Mouse (Mus musculus) myocyte (in vitro differentiated cells): ENCODE data around the gene Isg15. TPM values are rescaled to one million over a fixed set of nuclear protein-coding genes. Genes with fewer than 3 reads are reported as not detected.
A peak's percentile ranks its signal among the peaks of the same experiment; 100 is the strongest.

Source experiments
- H3K27me3 ChIP-seq: one replicate; pipeline ENCODE4 v1.6.1; 2011; ENCODE audit not compliant: control insufficient read depth, insufficient read depth, insufficient read length
- H3K36me3 ChIP-seq: one replicate; pipeline ENCODE4 v1.6.1; 2011; ENCODE audit not compliant: control insufficient read depth, insufficient read depth
- H3K4me2 ChIP-seq: one replicate; pipeline ENCODE4 v1.6.1; 2011; ENCODE audit warnings: low read depth, control low read depth
- H3K4me3 ChIP-seq: one replicate; pipeline ENCODE4 v1.5.1; 2011; ENCODE audit warnings: mild to moderate bottlenecking, control low read depth, moderate library complexity
- H3K79me2 ChIP-seq: one replicate; pipeline ENCODE4 v1.6.1; 2011; ENCODE audit not compliant: control insufficient read depth, insufficient read depth
- H3ac ChIP-seq: one replicate; pipeline ENCODE4 v1.6.1; 2011; ENCODE audit not compliant: control insufficient read depth, insufficient read length
- CEBPB ChIP-seq: IDR thresholded peaks from 2 replicates; pipeline ENCODE4 v1.6.1; 2011; ENCODE audit warnings: mild to moderate bottlenecking, moderate library complexity; ENCODE audit not compliant: poor library complexity, insufficient read depth, severe bottlenecking
- E2F4 ChIP-seq: IDR thresholded peaks from one replicate; pipeline ENCODE4 v1.6.1; 2011; ENCODE audit warnings: mild to moderate bottlenecking, control low read depth, moderate library complexity; ENCODE audit not compliant: insufficient read depth
- MAX ChIP-seq: IDR thresholded peaks from one replicate; pipeline ENCODE4 v1.6.1; 2011; ENCODE audit warnings: low read depth, mild to moderate bottlenecking, control low read depth
- MYOD1 ChIP-seq, 3 experiments: IDR thresholded peaks; one replicate each; pipeline ENCODE4 v1.6.1; 2011; ENCODE audit warnings: control low read depth in 2 of 3, low read depth in 2 of 3, mild to moderate bottlenecking in 2 of 3, moderate library complexity in 1 of 3; ENCODE audit not compliant: insufficient read length in 2 of 3, control insufficient read depth in 1 of 3
- MYOG ChIP-seq, 3 experiments: IDR thresholded peaks; one replicate each; pipeline ENCODE4 v1.6.1; 2011; ENCODE audit warnings: control low read depth in 2 of 3, low read depth in 2 of 3, mild to moderate bottlenecking in 2 of 3; ENCODE audit not compliant: insufficient read length in 2 of 3, control insufficient read depth in 1 of 3, insufficient read depth in 1 of 3
- POLR2A ChIP-seq: IDR thresholded peaks from one replicate; pipeline ENCODE4 v1.6.1; 2011; ENCODE audit warnings: low read depth, mild to moderate bottlenecking, control low read depth, moderate library complexity; ENCODE audit not compliant: insufficient read length
- POLR2AphosphoS2 ChIP-seq: IDR thresholded peaks from one replicate; pipeline ENCODE4 v1.6.1; 2011; ENCODE audit warnings: low read depth, control low read depth; ENCODE audit not compliant: insufficient read length
- REST ChIP-seq: IDR thresholded peaks from one replicate; pipeline ENCODE4 v1.6.1; 2011; ENCODE audit warnings: mild to moderate bottlenecking, control low read depth, moderate library complexity; ENCODE audit not compliant: insufficient read depth, insufficient read length
- SRF ChIP-seq: IDR thresholded peaks from one replicate; pipeline ENCODE4 v1.6.1; 2011; ENCODE audit warnings: low read depth; ENCODE audit not compliant: control insufficient read depth, insufficient read length
- TCF12 ChIP-seq: IDR thresholded peaks from one replicate; pipeline ENCODE4 v1.6.1; 2011; ENCODE audit warnings: mild to moderate bottlenecking, control low read depth; ENCODE audit not compliant: poor library complexity, insufficient read depth, severe bottlenecking
- TCF3 ChIP-seq: IDR thresholded peaks from one replicate; pipeline ENCODE4 v1.6.1; 2011; ENCODE audit warnings: low read depth, control low read depth; ENCODE audit not compliant: insufficient read length
- USF1 ChIP-seq: IDR thresholded peaks from one replicate; pipeline ENCODE4 v1.6.1; 2011; ENCODE audit warnings: low read depth, mild to moderate bottlenecking, control low read depth, moderate library complexity
- polyA plus RNA-seq: library from polyadenylated mRNA; unstranded; fragments of >200 nt; fragmentation: generic; extraction: Trizol; gene quantifications from one replicate; pipeline ENCODE4 v1.2.1, GENCODE M21; 2012; ENCODE audit warnings: missing spikeins

Gene Isg15
- polyA plus RNA-seq = 12.4 TPM

GRCm38 (mm10) chr4:156200623-156201475, at the start of gene Isg15:
TSS of gene Isg15 (minus strand) at chr4:156200818.
- Histone ChIP-seq H3K36me3 (no peaks in the 10 kb centered on the region), H3ac (no peak within 1 kb of the TSS), H3K27me3 (no peaks in the 10 kb centered on the region), H3K4me2 (peak within 1 kb of the TSS; percentile 71), H3K4me3 (peak within 1 kb of the TSS; percentile 14), H3K79me2 (no peaks in the 10 kb centered on the region)
- TF ChIP-seq POLR2A (peak; percentile 33), MYOD1 (IDR thresholded peaks at IDR 0.05; ENCODE audit: control insufficient read depth in 1 of 3, insufficient read length in 2 of 3, low read depth in 2 of 3) (no peak)

GRCm38 (mm10) chr4:156249567-156249966, 48.9 kb upstream of the Isg15 start:
- H3K27me3 ChIP-seq = no peaks in the 10 kb centered on the region
- H3ac ChIP-seq = no peak overlapping the region
- H3K79me2 ChIP-seq = no peaks in the 10 kb centered on the region
- peaks cover 14% of the 10 kb centered on the region for H3K36me3 ChIP-seq
- H3K4me3 ChIP-seq = no peak overlapping the region
- TF ChIP-seq USF1 = no peak
- no peak for TF ChIP-seq SRF
- no peak for TF ChIP-seq MYOD1 (IDR thresholded peaks at IDR 0.05; ENCODE audit: control insufficient read depth in 1 of 3, insufficient read length in 2 of 3, low read depth in 2 of 3)
- no peak for TF ChIP-seq MYOG (IDR thresholded peaks at IDR 0.05; ENCODE audit: control insufficient read depth in 1 of 3, insufficient read depth in 1 of 3, insufficient read length in 2 of 3, low read depth in 2 of 3)
- no peak for TF ChIP-seq CEBPB
- no peak overlapping the region for H3K4me2 ChIP-seq

GRCm38 (mm10) chr4:156236651-156237447, 36.2 kb upstream of the Isg15 start:
- Histone ChIP-seq H3K36me3 (peaks cover 14% of the 10 kb centered on the region), H3K4me3 (peak overlapping the region; percentile 55), H3ac (peak overlapping the region; percentile 66), H3K4me2 (peak overlapping the region; percentile 24), H3K27me3 (no peaks in the 10 kb centered on the region), H3K79me2 (peaks cover 3% of the 10 kb centered on the region)
- no peak for TF ChIP-seq USF1
- no peak for TF ChIP-seq POLR2A
- TF ChIP-seq REST = no peak

GRCm38 (mm10) chr4:156235808-156236533, 35.4 kb upstream of the Isg15 start, which contains the start of gene Noc2l:
TSS of gene Noc2l (plus strand) at chr4:156236010.
- peak within 1 kb of the TSS; percentile 66 for H3ac ChIP-seq
- peaks cover 3% of the 10 kb centered on the region for H3K79me2 ChIP-seq
- peak within 1 kb of the TSS; percentile 96 for H3K4me2 ChIP-seq
- no peaks in the 10 kb centered on the region for H3K27me3 ChIP-seq
- peak within 1 kb of the TSS; percentile 55 for H3K4me3 ChIP-seq
- TF ChIP-seq E2F4 = peak; percentile 1
- TF ChIP-seq REST = no peak
- peak; percentile 31 for TF ChIP-seq TCF3
- TF ChIP-seq MAX = no peak
- TF ChIP-seq POLR2A = peak; percentile 91
- no peak for TF ChIP-seq TCF12
- TF ChIP-seq MYOD1 (IDR thresholded peaks at IDR 0.05; ENCODE audit: control insufficient read depth in 1 of 3, insufficient read length in 2 of 3, low read depth in 2 of 3) = no peak
- TF ChIP-seq POLR2AphosphoS2 = peak; percentile 83
- TF ChIP-seq CEBPB = no peak
- TF ChIP-seq SRF = no peak
- no peak for TF ChIP-seq USF1
- TF ChIP-seq MYOG (IDR thresholded peaks at IDR 0.05; ENCODE audit: control insufficient read depth in 1 of 3, insufficient read depth in 1 of 3, insufficient read length in 2 of 3, low read depth in 2 of 3) = peak in 1 of 3 experiments; percentile 19
- peaks cover 9% of the 10 kb centered on the region for H3K36me3 ChIP-seq

DNA sequence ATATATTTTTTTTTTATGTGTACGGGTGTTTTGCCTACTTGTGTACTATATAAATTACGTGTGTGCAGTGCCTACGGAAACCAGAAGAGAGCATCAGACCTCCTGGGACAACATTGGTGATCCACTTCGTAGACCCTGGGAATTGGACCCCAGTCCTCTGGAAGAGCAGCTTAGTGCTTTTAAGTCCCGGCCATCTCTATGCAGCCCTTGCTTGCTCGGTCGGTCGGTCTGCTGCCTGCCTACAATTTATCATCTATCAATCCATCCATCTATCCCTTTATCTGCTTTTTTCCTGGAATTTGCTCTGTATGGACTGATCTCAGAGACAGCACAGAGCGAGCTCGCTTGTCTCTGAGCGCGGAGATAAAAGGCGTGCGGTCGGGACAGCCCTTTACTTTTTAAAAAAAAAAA, 34.7 kb upstream of the Isg15 start:
- Histone ChIP-seq H3K36me3 (peaks cover 3% of the 10 kb centered on the region), H3K79me2 (peaks cover 3% of the 10 kb centered on the region), H3ac (peak overlapping the region; percentile 66), H3K4me3 (peak overlapping the region; percentile 55), H3K4me2 (peak overlapping the region; percentile 92), H3K27me3 (no peaks in the 10 kb centered on the region)
- TF ChIP-seq MAX (no peak), SRF (no peak), POLR2AphosphoS2 (no peak), E2F4 (no peak), MYOG (IDR thresholded peaks at IDR 0.05; ENCODE audit: control insufficient read depth in 1 of 3, insufficient read depth in 1 of 3, insufficient read length in 2 of 3, low read depth in 2 of 3) (no peak), CEBPB (no peak), TCF12 (no peak), TCF3 (no peak)
